Mouse (Mus musculus) monocyte, adult 59 days (primary cell): Measurements from ENCODE around the gene Gm14548. TPM values are rescaled to one million over a fixed set of nuclear protein-coding genes. Genes with fewer than 3 reads are reported as not detected.

ENCODE experiments used
- total RNA-seq, 2 experiments: library from RNA; stranded (reverse); gene quantifications; one replicate each; pipeline ENCODE4 v1.2.4; 2023

Gm14548 gene
- total RNA-seq = 10 to 100 TPM; 51.8 to 62.5 TPM

GRCm38 (mm10) chr7:3898036-3898590, at the start of gene Gm14548:
Gene Gm14548, minus strand, starts transcription at chr7:3898120.

GRCm38 (mm10) chr7:3915387-3915786, 17.5 kb upstream of the Gm14548 start, which contains the start of gene Lilra6:
Gene Lilra6, minus strand, starts transcription at chr7:3915503.

GRCm38 (mm10) chr7:3844951-3845350, 53.0 kb downstream of the Gm14548 start, which contains the start of gene Pira2:
Gene Pira2, minus strand, starts transcription at chr7:3845051.

Other genes starting within 250 kb of the Gm14548 start
- 1 to 10 TPM; 6.4 to 9.4 TPM for gene Leng1, start 232.3 kb downstream of the Gm14548 start, total RNA-seq
- gene Tmc4, start 220.6 kb downstream of the Gm14548 start, total RNA-seq = 1 to 10 TPM; 6.4 to 6.8 TPM
- gene Tsen34, start 205.3 kb downstream of the Gm14548 start, total RNA-seq = 10 to 100 TPM; 35.3 to 42.7 TPM
- 100 to 1,000 TPM; 103 to 105 TPM for gene Mboat7, start 204.6 kb downstream of the Gm14548 start, total RNA-seq
- gene Rps9, start 194.1 kb downstream of the Gm14548 start, total RNA-seq = 1,000 to 10,000 TPM; 1,985 to 2,114 TPM
- 100 to 1,000 TPM; 343 to 375 TPM for gene Pirb, start 177.7 kb downstream of the Gm14548 start, total RNA-seq
- 10 to 100 TPM; 70.0 to 75.3 TPM for gene Gm15448, start 72.4 kb downstream of the Gm14548 start, total RNA-seq
- 100 to 1,000 TPM in 1 of 2 experiments, 10 to 100 TPM in 1; 87.0 to 101 TPM for gene Pira2, start 53.1 kb downstream of the Gm14548 start, total RNA-seq
- gene Lilra6, start 17.4 kb upstream of the Gm14548 start, total RNA-seq = 10 to 100 TPM; 67.7 to 86.9 TPM
- gene Lair1, start 165.1 kb upstream of the Gm14548 start, total RNA-seq = 100 to 1,000 TPM; 136 to 147 TPM
- not detected for gene Ttyh1, start 221.3 kb upstream of the Gm14548 start, total RNA-seq
- gene Leng8, start 238.9 kb upstream of the Gm14548 start, total RNA-seq = 100 to 1,000 TPM; 344 to 351 TPM